Mouse (Mus musculus): Measurements from ENCODE around the gene Nol9. TPM values are rescaled to one million over a fixed set of nuclear protein-coding genes. Genes with fewer than 3 reads are reported as not detected.

Gene Nol9
- polyA plus RNA-seq, 1 experiment from 2014 or later = 9.7 TPM

GRCm38 (mm10) chr4:152062390-152063110 is 23.4 kb downstream of the Nol9 start:
- Histone ChIP-seq H3K4me1 (replicated peaks; ENCODE audit: control insufficient read depth, insufficient read depth, low read length) (no peaks in the 10 kb centered on the region), H3K4me2 (replicated peaks; ENCODE audit: low read depth) (no peak overlapping the region), H3K27me3 (replicated peaks; ENCODE audit: control insufficient read depth, insufficient read depth, low read length) (no peaks in the 10 kb centered on the region), H3K9me3 (ENCODE audit: control insufficient read depth) (no peaks in the 10 kb centered on the region), H3K9ac (ENCODE audit: low read depth, low read length) (no peak overlapping the region), H3K36me3 (ENCODE audit: control insufficient read depth, insufficient read depth) (peaks cover 22% of the 10 kb centered on the region), H3K27ac (ENCODE audit: low read depth, low read length) (no peak overlapping the region), H3K4me3 (ENCODE audit: low read depth, low read length) (no peak overlapping the region)
- TF ChIP-seq CTCF (IDR thresholded peaks at IDR 0.05; ENCODE audit: low read depth) = no peak
- 56% methylated on average over 9 of the region's 9 CpGs for WGBS
- ATAC-seq = no peak

- no peaks in the 10 kb centered on the region for H3K27me3 ChIP-seq (replicated peaks; ENCODE audit: control insufficient read depth, insufficient read depth, low read length)
- H3K27ac ChIP-seq (ENCODE audit: low read depth, low read length) = no peak overlapping the region
- no peak for TF ChIP-seq CTCF (IDR thresholded peaks at IDR 0.05; ENCODE audit: low read depth)
- no peak for ATAC-seq
- no peaks in the 10 kb centered on the region for H3K4me1 ChIP-seq (replicated peaks; ENCODE audit: control insufficient read depth, insufficient read depth, low read length)
- no peak overlapping the region for H3K4me2 ChIP-seq (replicated peaks; ENCODE audit: low read depth)
- H3K9me3 ChIP-seq (ENCODE audit: control insufficient read depth) = no peaks in the 10 kb centered on the region
- no peak overlapping the region for H3K9ac ChIP-seq (ENCODE audit: low read depth, low read length)
- H3K4me3 ChIP-seq (ENCODE audit: low read depth, low read length) = no peak overlapping the region
- no peaks in the 10 kb centered on the region for H3K36me3 ChIP-seq (ENCODE audit: control insufficient read depth, insufficient read depth)
These were observed 28.2 kb downstream of the Nol9 start for GRCm38 (mm10) chr4:152067280-152067679.

GRCm38 (mm10) chr4:152068166-152068724 is 29.1 kb downstream of the Nol9 start:
- Histone ChIP-seq H3K9ac (ENCODE audit: low read depth, low read length) (no peak overlapping the region), H3K4me2 (replicated peaks; ENCODE audit: low read depth) (no peak overlapping the region), H3K4me3 (ENCODE audit: low read depth, low read length) (no peak overlapping the region), H3K27ac (ENCODE audit: low read depth, low read length) (no peak overlapping the region), H3K9me3 (ENCODE audit: control insufficient read depth) (no peaks in the 10 kb centered on the region), H3K36me3 (ENCODE audit: control insufficient read depth, insufficient read depth) (no peaks in the 10 kb centered on the region), H3K4me1 (replicated peaks; ENCODE audit: control insufficient read depth, insufficient read depth, low read length) (no peaks in the 10 kb centered on the region), H3K27me3 (replicated peaks; ENCODE audit: control insufficient read depth, insufficient read depth, low read length) (no peaks in the 10 kb centered on the region)
- no peak for TF ChIP-seq CTCF (IDR thresholded peaks at IDR 0.05; ENCODE audit: low read depth)
- no peak for ATAC-seq
- 72% methylated on average over 6 of the region's 6 CpGs for whole genome bisulfite sequencing

GRCm38 (mm10) chr4:152069245-152069644 is 30.1 kb downstream of the Nol9 start:
- Histone ChIP-seq H3K4me1 (replicated peaks; ENCODE audit: control insufficient read depth, insufficient read depth, low read length) (no peaks in the 10 kb centered on the region), H3K36me3 (ENCODE audit: control insufficient read depth, insufficient read depth) (no peaks in the 10 kb centered on the region), H3K27ac (ENCODE audit: low read depth, low read length) (no peak overlapping the region), H3K9ac (ENCODE audit: low read depth, low read length) (no peak overlapping the region), H3K4me2 (replicated peaks; ENCODE audit: low read depth) (no peak overlapping the region), H3K27me3 (replicated peaks; ENCODE audit: control insufficient read depth, insufficient read depth, low read length) (no peaks in the 10 kb centered on the region), H3K9me3 (ENCODE audit: control insufficient read depth) (no peaks in the 10 kb centered on the region), H3K4me3 (ENCODE audit: low read depth, low read length) (no peak overlapping the region)
- ATAC-seq = no peak
- WGBS = 88% methylated on average over 3 of the region's 3 CpGs
- no peak for TF ChIP-seq CTCF (IDR thresholded peaks at IDR 0.05; ENCODE audit: low read depth)

- H3K27me3 ChIP-seq (replicated peaks; ENCODE audit: control insufficient read depth, insufficient read depth, low read length) = no peaks in the 10 kb centered on the region
- H3K27ac ChIP-seq (ENCODE audit: low read depth, low read length) = no peak overlapping the region
- no peak for TF ChIP-seq CTCF (IDR thresholded peaks at IDR 0.05; ENCODE audit: low read depth)
- H3K9me3 ChIP-seq (ENCODE audit: control insufficient read depth) = no peaks in the 10 kb centered on the region
- H3K4me1 ChIP-seq (replicated peaks; ENCODE audit: control insufficient read depth, insufficient read depth, low read length) = no peaks in the 10 kb centered on the region
- H3K9ac ChIP-seq (ENCODE audit: low read depth, low read length) = no peak overlapping the region
- 80% methylated on average over 11 of the region's 11 CpGs for WGBS
- no peak overlapping the region for H3K4me3 ChIP-seq (ENCODE audit: low read depth, low read length)
- no peaks in the 10 kb centered on the region for H3K36me3 ChIP-seq (ENCODE audit: control insufficient read depth, insufficient read depth)
- no peak for ATAC-seq
- no peak overlapping the region for H3K4me2 ChIP-seq (replicated peaks; ENCODE audit: low read depth)
These were observed 31.6 kb downstream of the Nol9 start for GRCm38 (mm10) chr4:152070494-152071396.

GRCm38 (mm10) chr4:152072121-152072601 is 33.0 kb downstream of the Nol9 start, which contains the start of gene Plekhg5:
Plekhg5 (plus strand) TSS chr4:152072498.
- H3K27ac ChIP-seq (ENCODE audit: low read depth, low read length) = no peak within 1 kb of the TSS
- H3K36me3 ChIP-seq (ENCODE audit: control insufficient read depth, insufficient read depth) = no peaks in the 10 kb centered on the region
- no peaks in the 10 kb centered on the region for H3K27me3 ChIP-seq (replicated peaks; ENCODE audit: control insufficient read depth, insufficient read depth, low read length)
- WGBS = 49% methylated on average over 10 of the region's 10 CpGs
- no peak within 1 kb of the TSS for H3K9ac ChIP-seq (ENCODE audit: low read depth, low read length)
- H3K4me3 ChIP-seq (ENCODE audit: low read depth, low read length) = no peak within 1 kb of the TSS
- no peak for TF ChIP-seq CTCF (IDR thresholded peaks at IDR 0.05; ENCODE audit: low read depth)
- H3K9me3 ChIP-seq (ENCODE audit: control insufficient read depth) = no peaks in the 10 kb centered on the region
- H3K4me2 ChIP-seq (replicated peaks; ENCODE audit: low read depth) = no peak within 1 kb of the TSS
- H3K4me1 ChIP-seq (replicated peaks; ENCODE audit: control insufficient read depth, insufficient read depth, low read length) = no peaks in the 10 kb centered on the region
- ATAC-seq = no peak
